Mouse (Mus musculus) heart, postnatal 4 days (tissue): Measurements from ENCODE around the gene Rlf. TPM values are rescaled to one million over a fixed set of nuclear protein-coding genes. Genes with fewer than 3 reads are reported as not detected.
A peak's percentile ranks its signal among the peaks of the same experiment; 100 is the strongest.
"Not testable (repeated sequence)": the region's sequence is repeated elsewhere in the genome, so short reads cannot be mapped to it uniquely, and the experiment has no call there.

Source experiments
- DNase-seq: peaks from one replicate; pipeline ENCODE4 v3.0.0; 2021
- total RNA-seq, 2 experiments: library from RNA; stranded (reverse); gene quantifications; 2 replicates each; pipeline ENCODE4 v1.2.3; 2021

The Rlf gene
- 10 to 100 TPM; 22.0 to 23.1 TPM for total RNA-seq

- DNase-seq, result peak; percentile 100
Measured at GRCm38 (mm10) chr4:121214793-121215304, at the start of gene Rlf. Gene Rlf, minus strand, starts transcription at chr4:121215084.

GRCm38 (mm10) chr4:121241612-121242000, 26.7 kb upstream of the Rlf start:
- DNase-seq, result no peak

GRCm38 (mm10) chr4:121240637-121241611, 26.0 kb upstream of the Rlf start:
- DNase-seq, result peak; percentile 35

GRCm38 (mm10) chr4:121239878-121240277, 25.0 kb upstream of the Rlf start:
- DNase-seq, result no peak

- DNase-seq, result peak; percentile 53
Measured at GRCm38 (mm10) chr4:121231772-121232414, 17.0 kb upstream of the Rlf start.

- no peak for DNase-seq
Measured at GRCm38 (mm10) chr4:121230943-121231614, 16.2 kb upstream of the Rlf start.

GRCm38 (mm10) chr4:121227072-121227471, 12.2 kb upstream of the Rlf start:
- no peak for DNase-seq

- no peak for DNase-seq
Measured at GRCm38 (mm10) chr4:121225177-121225576, 10.3 kb upstream of the Rlf start.

- DNase-seq, result no peak
Measured at GRCm38 (mm10) chr4:121223136-121223535, 8.3 kb upstream of the Rlf start.

GRCm38 (mm10) chr4:121216216-121216615, 1.3 kb upstream of the Rlf start:
- DNase-seq, result no peak

- DNase-seq, result no peak
Measured at GRCm38 (mm10) chr4:121215489-121215888, 605 bp upstream of the Rlf start.

GRCm38 (mm10) chr4:121213936-121214792, 720 bp downstream of the Rlf start:
- peak; percentile 68 for DNase-seq

- DNase-seq, result no peak
Measured at GRCm38 (mm10) chr4:121208911-121209310, 6.0 kb downstream of the Rlf start.

GRCm38 (mm10) chr4:121197856-121198255, 17.0 kb downstream of the Rlf start:
- no peak for DNase-seq

GRCm38 (mm10) chr4:121196995-121197394, 17.9 kb downstream of the Rlf start:
- DNase-seq, result no peak

GRCm38 (mm10) chr4:121196205-121196604, 18.7 kb downstream of the Rlf start:
- DNase-seq, result no peak

- DNase-seq, result no peak
Measured at GRCm38 (mm10) chr4:121194736-121195135, 20.1 kb downstream of the Rlf start.

- no peak for DNase-seq
Measured at GRCm38 (mm10) chr4:121192306-121192705, 22.6 kb downstream of the Rlf start.

- DNase-seq, result no peak
Measured at GRCm38 (mm10) chr4:121189341-121189740, 25.5 kb downstream of the Rlf start.

- DNase-seq, result no peak
Measured at GRCm38 (mm10) chr4:121179669-121180068, 35.2 kb downstream of the Rlf start.

GRCm38 (mm10) chr4:121167656-121168055, 47.2 kb downstream of the Rlf start:
- no peak for DNase-seq

- not testable (repeated sequence) for DNase-seq
Measured at GRCm38 (mm10) chr4:121166697-121167096, 48.2 kb downstream of the Rlf start.
